Comparison of ENCODE assay signal across 25 mouse cellular contexts in genomic region chr4:104572440-104572839, GRCm38 (mm10).
DNase-seq lines count a peak whose midpoint lies in the region; ATAC-seq and TF ChIP-seq lines count a peak whose summit lies in the region.
"Had no signal": no experiment of that assay in that cellular context is flagged by ENCODE, and none has a peak within 500 bp of the region (broad histone marks: within the 10 kb centered on the region; RNA-seq: fewer than 3 reads in every experiment).

No protein-coding gene starts in this region.

- H3K4me2 ChIP-seq in lung, postnatal 0 days (replicated peaks; ENCODE audit: low read depth, low read length): no peak overlapping the region
- no peak overlapping the region for H3K4me2 ChIP-seq in midbrain, embryonic 14.5 days (ENCODE audit: low read length)
- no peak overlapping the region for H3K4me2 ChIP-seq in midbrain, embryonic 16.5 days (ENCODE audit: low read length)
- peak overlapping the region; percentile 4; the same call in 1 of the 2 replicates for H3K4me2 ChIP-seq in neural tube, embryonic 14.5 days (ENCODE audit: low read depth, low read length)
- H3K4me2 ChIP-seq: embryonic facial prominence, embryonic 12.5 days; embryonic facial prominence, embryonic 15.5 days; heart, embryonic 11.5 days; hindbrain, embryonic 13.5 days had no signal

- WGBS in lung, postnatal 0 days: 51% methylated on average over 8 of the region's 8 CpGs
- 51% methylated on average over 8 of the region's 8 CpGs for WGBS in midbrain, embryonic 14.5 days
- 60% methylated on average over 8 of the region's 8 CpGs for WGBS in midbrain, embryonic 16.5 days
- WGBS in neural tube, embryonic 14.5 days: 49% methylated on average over 8 of the region's 8 CpGs

- H3K9ac ChIP-seq in lung, postnatal 0 days (replicated peaks; ENCODE audit: low read depth): no peak overlapping the region
- no peak overlapping the region for H3K9ac ChIP-seq in midbrain, embryonic 14.5 days (replicated peaks; ENCODE audit: low read length)
- no peak overlapping the region for H3K9ac ChIP-seq in midbrain, embryonic 16.5 days (ENCODE audit: low read depth, low read length)
- no peak overlapping the region for H3K9ac ChIP-seq in neural tube, embryonic 14.5 days (replicated peaks; ENCODE audit: low read depth, low read length)
- H3K9ac ChIP-seq: embryonic facial prominence, embryonic 12.5 days; embryonic facial prominence, embryonic 15.5 days; forebrain, postnatal 0 days; hindbrain, embryonic 13.5 days had no signal

- H3K4me1 ChIP-seq in lung, postnatal 0 days (ENCODE audit: insufficient read depth, low read depth, low read length): no peaks in the 10 kb centered on the region
- H3K4me1 ChIP-seq in midbrain, embryonic 14.5 days (ENCODE audit: control insufficient read depth, insufficient read depth, low read length): peaks cover 19% of the 10 kb centered on the region
- peaks cover 15% of the 10 kb centered on the region for H3K4me1 ChIP-seq in midbrain, embryonic 16.5 days (ENCODE audit: control insufficient read depth, insufficient read depth, low read length)
- peaks cover 9% of the 10 kb centered on the region; the same call in 1 of the 2 replicates for H3K4me1 ChIP-seq in neural tube, embryonic 14.5 days (ENCODE audit: control insufficient read depth, insufficient read depth, low read length)
- H3K4me1 ChIP-seq: embryonic facial prominence, embryonic 12.5 days; embryonic facial prominence, embryonic 15.5 days had no signal

- no peaks in the 10 kb centered on the region for H3K9me3 ChIP-seq in lung, postnatal 0 days (ENCODE audit: low read length)
- no peaks in the 10 kb centered on the region for H3K9me3 ChIP-seq in midbrain, embryonic 14.5 days (ENCODE audit: control insufficient read depth, low read length)
- H3K9me3 ChIP-seq in midbrain, embryonic 16.5 days (replicated peaks; ENCODE audit: control insufficient read depth, low read length, poor library complexity, severe bottlenecking): no peaks in the 10 kb centered on the region
- no peaks in the 10 kb centered on the region for H3K9me3 ChIP-seq in neural tube, embryonic 14.5 days (ENCODE audit: control insufficient read depth, low read length)
- H3K9me3 ChIP-seq: embryonic facial prominence, embryonic 12.5 days; embryonic facial prominence, embryonic 15.5 days; hindbrain, embryonic 13.5 days had no signal

- peak; percentile 80 for ATAC-seq in lung, postnatal 0 days
- no peak for ATAC-seq in midbrain, embryonic 14.5 days (ENCODE audit: low FRiP score, low TSS enrichment)
- no peak for ATAC-seq in midbrain, embryonic 16.5 days
- ATAC-seq in neural tube, embryonic 14.5 days (ENCODE audit: low read depth): no peak
- ATAC-seq: forebrain, embryonic 14.5 days; forebrain, postnatal 0 days; hindbrain, postnatal 0 days; Patski had no signal

- TF ChIP-seq EP300 in lung, postnatal 0 days (IDR thresholded peaks at IDR 0.05): peak; percentile 50; the same call in 1 of the 2 replicates

- DNase-seq in lung, postnatal 0 days (ENCODE audit: low spot score): peak; percentile 39
- DNase-seq in lung, postnatal 4 days: no peak
- DNase-seq in midbrain, embryonic 14.5 days: no peak
- no peak for DNase-seq in right cerebral cortex, postnatal 4 days
- DNase-seq: adrenal gland, postnatal 10 days; adrenal gland, postnatal 36 days; B cell, adult 2 months; cerebellum, adult 18-20 months; cerebellum, adult 9-10 months; cerebellum, postnatal 14 days; forebrain, postnatal 0 days; gastrocnemius, adult 2 months; gastrocnemius, postnatal 14 days; heart, adult 11 months had no signal

- no peak overlapping the region for H3K27ac ChIP-seq in lung, postnatal 0 days (ENCODE audit: low read length)
- H3K27ac ChIP-seq in midbrain, embryonic 14.5 days (replicated peaks; ENCODE audit: low read depth, low read length): 0 out of 2 replicates have a peak overlapping the region, but pooled peaks have one; percentile 34
- no peak overlapping the region for H3K27ac ChIP-seq in midbrain, embryonic 16.5 days (ENCODE audit: low read length)
- no peak overlapping the region for H3K27ac ChIP-seq in neural tube, embryonic 14.5 days (ENCODE audit: low read depth, low read length)
- H3K27ac ChIP-seq: embryonic facial prominence, embryonic 12.5 days; embryonic facial prominence, embryonic 15.5 days; gastrocnemius, adult 2 months; hindbrain, postnatal 0 days had no signal

- TF ChIP-seq CTCF in lung, postnatal 0 days (IDR thresholded peaks at IDR 0.05): no peak

- H3K27me3 ChIP-seq in lung, postnatal 0 days (replicated peaks; ENCODE audit: insufficient read depth, low read length): no peaks in the 10 kb centered on the region
- H3K27me3 ChIP-seq in midbrain, embryonic 14.5 days (ENCODE audit: control insufficient read depth, insufficient read depth, low read length): no peaks in the 10 kb centered on the region
- no peaks in the 10 kb centered on the region for H3K27me3 ChIP-seq in midbrain, embryonic 16.5 days (ENCODE audit: control insufficient read depth, insufficient read depth, low read depth, low read length)
- H3K27me3 ChIP-seq in neural tube, embryonic 14.5 days (ENCODE audit: control insufficient read depth, insufficient read depth, low read length): no peaks in the 10 kb centered on the region
- H3K27me3 ChIP-seq: CH12.LX; embryonic facial prominence, embryonic 12.5 days; hindbrain, embryonic 13.5 days; Patski had no signal

- H3K4me3 ChIP-seq in lung, postnatal 0 days (ENCODE audit: low read depth, low read length): no peak overlapping the region
- H3K4me3 ChIP-seq in midbrain, embryonic 14.5 days (replicated peaks; ENCODE audit: low read depth, low read length): no peak overlapping the region
- no peak overlapping the region for H3K4me3 ChIP-seq in midbrain, embryonic 16.5 days (ENCODE audit: low read depth, low read length)
- H3K4me3 ChIP-seq in neural tube, embryonic 14.5 days (ENCODE audit: low read depth, low read length): no peak overlapping the region
- H3K4me3 ChIP-seq: embryonic facial prominence, embryonic 12.5 days; embryonic facial prominence, embryonic 15.5 days; gastrocnemius, adult 2 months; hindbrain, embryonic 13.5 days had no signal

- no peaks in the 10 kb centered on the region for H3K36me3 ChIP-seq in lung, postnatal 0 days (ENCODE audit: insufficient read depth, low read length)
- no peaks in the 10 kb centered on the region for H3K36me3 ChIP-seq in midbrain, embryonic 14.5 days (ENCODE audit: control insufficient read depth, insufficient read depth, low read length)
- no peaks in the 10 kb centered on the region for H3K36me3 ChIP-seq in midbrain, embryonic 16.5 days (ENCODE audit: control insufficient read depth, insufficient read depth, low read length)
- H3K36me3 ChIP-seq in neural tube, embryonic 14.5 days (ENCODE audit: control insufficient read depth, insufficient read depth, low read length): no peaks in the 10 kb centered on the region
- H3K36me3 ChIP-seq: embryonic facial prominence, embryonic 12.5 days; embryonic facial prominence, embryonic 15.5 days; G1E; hindbrain, embryonic 13.5 days had no signal
